Mouse (Mus musculus) ES-E14 (cell line): Measurements from ENCODE around the gene Hypk. TPM values are rescaled to one million over a fixed set of nuclear protein-coding genes. Genes with fewer than 3 reads are reported as not detected.
A peak's percentile ranks its signal among the peaks of the same experiment; 100 is the strongest.
"Not testable (repeated sequence)": the region's sequence is repeated elsewhere in the genome, so short reads cannot be mapped to it uniquely, and the experiment has no call there.

Source experiments
- DNase-seq: peaks from one replicate; pipeline ENCODE4 v3.0.0-alpha.2; 2013; ENCODE audit warnings: low read depth, low spot score
- H3K27ac ChIP-seq: 2 replicates; pipeline ENCODE4 v1.5.1; 2012; ENCODE audit warnings: low read depth, mild to moderate bottlenecking, low read length, moderate library complexity, mixed read lengths; ENCODE audit not compliant: poor library complexity, insufficient read depth, severe bottlenecking
- H3K36me3 ChIP-seq: 2 replicates; pipeline ENCODE4 v1.6.1; 2012; ENCODE audit warnings: mild to moderate bottlenecking, low read length, moderate library complexity, mixed read lengths; ENCODE audit not compliant: control insufficient read depth, poor library complexity, insufficient read depth, severe bottlenecking
- H3K4me1 ChIP-seq, 2 experiments: fragments of 150-350 bp in 1 of 2; sonication (generic) in 1 of 2; 2 replicates each; pipeline ENCODE4 v1.6.1; 2012; ENCODE audit warnings: low read length in 2 of 2, mild to moderate bottlenecking in 1 of 2, mixed read lengths in 1 of 2; ENCODE audit not compliant: control insufficient read depth in 2 of 2, insufficient read depth in 2 of 2, poor library complexity in 1 of 2
- H3K4me3 ChIP-seq, 2 experiments: fragments of 150-350 bp in 1 of 2; sonication (generic) in 1 of 2; 2 replicates each; pipeline ENCODE4 v1.5.1; 2012; ENCODE audit warnings: low read length in 2 of 2, low read depth in 1 of 2, mild to moderate bottlenecking in 1 of 2, mixed read lengths in 1 of 2; ENCODE audit not compliant: insufficient read depth in 1 of 2, poor library complexity in 1 of 2, severe bottlenecking in 1 of 2
- H3K9ac ChIP-seq: 2 replicates; pipeline ENCODE4 v1.6.1; 2012; ENCODE audit warnings: low read depth, mild to moderate bottlenecking, low read length, mixed read lengths; ENCODE audit not compliant: poor library complexity, insufficient read depth, severe bottlenecking
- H3K9me3 ChIP-seq: fragments of 150-350 bp; sonication (generic); 2 replicates; pipeline ENCODE4 v1.6.1; 2012; ENCODE audit warnings: low read depth, mild to moderate bottlenecking, low read length; ENCODE audit not compliant: control insufficient read depth, insufficient read depth
- CHD2 ChIP-seq: IDR thresholded peaks from 2 replicates; pipeline ENCODE4 v1.6.1; 2014; ENCODE audit warnings: mild to moderate bottlenecking, low read depth, low read length, inconsistent platforms
- HCFC1 ChIP-seq: IDR thresholded peaks from 2 replicates; pipeline ENCODE4 v1.6.1; 2012; ENCODE audit warnings: low read length, inconsistent platforms, borderline replicate concordance; ENCODE audit not compliant: insufficient read depth
- MAFK ChIP-seq: IDR thresholded peaks from 2 replicates; pipeline ENCODE4 v1.6.1; 2014; ENCODE audit warnings: mild to moderate bottlenecking, low read depth, low read length, inconsistent platforms; ENCODE audit not compliant: insufficient read depth
- ZC3H11A ChIP-seq: IDR thresholded peaks from 2 replicates; pipeline ENCODE4 v1.6.1; 2012; ENCODE audit warnings: low read depth, mild to moderate bottlenecking, inconsistent platforms, low read length, borderline replicate concordance
- ZNF384 ChIP-seq: IDR thresholded peaks from 2 replicates; pipeline ENCODE4 v1.6.1; 2012; ENCODE audit warnings: low read depth, low read length, inconsistent platforms
- in situ Hi-C, 2 experiments: fragments of 600-800 bp; cut with MboI; formaldehyde crosslinking; loops; one replicate each; pipeline ENCODE4 v1.15.1; 2025; ENCODE audit warnings: low sequenced_read_pairs in 2 of 2, inconsistent platforms in 1 of 2; ENCODE audit not compliant: unreplicated experiment in 2 of 2
- total RNA-seq: library from RNA; depleted of rRNA; stranded (reverse); fragments of 300-350 nt; gene quantifications from 2 replicates; pipeline ENCODE4 v1.2.3, GENCODE M21; 2012

Hypk gene
- total RNA-seq, 1 experiment: 21.5 TPM

- no peak overlapping the region for H3K4me3 ChIP-seq
Observed at GRCm38 (mm10) chr2:121483576-121483975, 30.5 kb downstream of the Hypk start.

GRCm38 (mm10) chr2:121484403-121484802 is 31.3 kb downstream of the Hypk start:
- H3K9ac ChIP-seq, H3K4me3 ChIP-seq, DNase-seq, in situ Hi-C loops, H3K9me3 ChIP-seq, H3K27ac ChIP-seq, H3K4me1 ChIP-seq, H3K36me3 ChIP-seq: not testable (repeated sequence)

More at GRCm38 (mm10) chr2:121483576-121483975, 30.5 kb downstream of the Hypk start:
- no peaks in the 10 kb centered on the region for H3K36me3 ChIP-seq
- peaks cover 0 to 6% of the 10 kb centered on the region in 2 experiments; a peak in 1 of 4 replicates for H3K4me1 ChIP-seq
- TF ChIP-seq HCFC1 (no peak), ZNF384 (no peak), CHD2 (no peak)
- H3K9me3 ChIP-seq: no peaks in the 10 kb centered on the region
- in situ Hi-C loops: no loop called here
- no peak for DNase-seq
- H3K27ac ChIP-seq: no peak overlapping the region
- no peak overlapping the region for H3K9ac ChIP-seq

GRCm38 (mm10) chr2:121501550-121501949 is 48.5 kb downstream of the Hypk start:
- H3K9me3 ChIP-seq, DNase-seq, H3K27ac ChIP-seq, H3K9ac ChIP-seq, H3K4me3 ChIP-seq, H3K4me1 ChIP-seq, H3K36me3 ChIP-seq, in situ Hi-C loops: not testable (repeated sequence)

- DNase-seq: peak; percentile 88
- peak; percentile 68; the same call in 1 of the 2 replicates for TF ChIP-seq HCFC1
- H3K4me1 ChIP-seq, in situ Hi-C loops, H3K9me3 ChIP-seq, H3K36me3 ChIP-seq: not testable (repeated sequence)
- peak within 1 kb of the TSS; percentile 82 for H3K27ac ChIP-seq
- H3K4me3 ChIP-seq: peak within 1 kb of the TSS; percentile 84 to 99
- peak within 1 kb of the TSS; percentile 96 for H3K9ac ChIP-seq
Observed at GRCm38 (mm10) chr2:121505942-121506882, 53.1 kb downstream of the Hypk start, which contains the start of the genes Mfap1a and Wdr76. TSS of gene Mfap1a (minus strand) at chr2:121506665. TSS of gene Wdr76 (plus strand) at chr2:121506723.

- Histone ChIP-seq H3K9ac (peak overlapping the region; percentile 77; the same call in 1 of the 2 replicates), H3K4me1 (peaks cover 0 to 4% of the 10 kb centered on the region in 2 experiments; a peak in 1 of 4 replicates), H3K9me3 (no peaks in the 10 kb centered on the region), H3K27ac (no peak overlapping the region), H3K4me3 (peak overlapping the region; percentile 84 to 99), H3K36me3 (peaks cover 9% of the 10 kb centered on the region)
- TF ChIP-seq MAFK (no peak), ZNF384 (no peak), HCFC1 (no peak), CHD2 (no peak), ZC3H11A (no peak)
- in situ Hi-C loops: no loop called here
- DNase-seq: no peak
Observed at GRCm38 (mm10) chr2:121507173-121507950, 54.3 kb downstream of the Hypk start.
